Mouse (Mus musculus) ovary, postnatal 10 days (tissue): ENCODE results near the gene Wwtr1.

Experiments
- DNase-seq: peaks from one replicate; pipeline ENCODE4 v3.0.0; 2022; ENCODE audit warnings: low spot score

Wwtr1 gene

DNA sequence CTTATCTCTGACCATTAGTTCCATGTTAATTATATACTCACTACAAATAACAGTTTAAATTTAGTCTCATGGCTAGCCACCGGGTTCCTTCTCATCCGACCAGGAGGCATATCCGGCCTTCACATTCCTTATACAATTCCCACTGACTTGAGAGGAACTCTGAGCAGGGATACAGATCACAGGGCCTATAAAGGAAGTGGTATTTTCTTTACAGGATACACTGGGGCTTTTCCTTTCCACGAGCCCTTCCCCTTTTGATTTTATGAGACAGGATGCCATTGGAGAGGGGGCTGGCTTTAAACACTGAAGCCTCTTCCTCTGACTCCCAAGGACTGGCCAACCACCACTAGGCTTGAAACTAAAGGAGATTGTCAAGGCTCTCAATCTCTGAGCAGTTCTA lies 59.6 kb downstream of the Wwtr1 start:
- no peak for DNase-seq

GRCm38 (mm10) chr3:57515044-57515443 lies 60.7 kb downstream of the Wwtr1 start:
- no peak for DNase-seq

GRCm38 (mm10) chr3:57511816-57512586 lies 63.7 kb downstream of the Wwtr1 start:
- no peak for DNase-seq

- DNase-seq, result no peak
These were observed 65.6 kb downstream of the Wwtr1 start for GRCm38 (mm10) chr3:57509945-57510675.

GRCm38 (mm10) chr3:57505991-57506390 lies 69.7 kb downstream of the Wwtr1 start:
- no peak for DNase-seq

DNA sequence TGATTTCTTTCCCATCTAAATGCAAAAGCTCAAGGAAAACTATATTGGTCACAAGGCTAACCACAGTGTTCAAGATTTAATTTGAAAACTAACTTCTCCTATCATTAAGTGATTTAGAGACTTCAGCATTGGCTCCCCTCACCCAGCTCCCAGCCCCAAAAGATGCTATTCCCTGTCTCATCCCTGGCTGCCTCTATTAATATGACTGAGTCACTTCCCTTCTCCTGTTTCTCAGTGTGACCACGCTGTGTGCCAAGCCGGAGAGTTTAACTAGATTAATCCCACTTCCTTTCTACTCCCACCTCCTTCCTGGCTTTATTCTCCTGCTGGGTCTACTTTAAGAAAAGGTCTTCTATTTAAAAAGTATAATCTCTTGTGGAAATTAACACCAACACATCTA lies 71.0 kb downstream of the Wwtr1 start:
- DNase-seq, result no peak

GRCm38 (mm10) chr3:57501596-57502220 lies 74.0 kb downstream of the Wwtr1 start:
- no peak for DNase-seq

DNA sequence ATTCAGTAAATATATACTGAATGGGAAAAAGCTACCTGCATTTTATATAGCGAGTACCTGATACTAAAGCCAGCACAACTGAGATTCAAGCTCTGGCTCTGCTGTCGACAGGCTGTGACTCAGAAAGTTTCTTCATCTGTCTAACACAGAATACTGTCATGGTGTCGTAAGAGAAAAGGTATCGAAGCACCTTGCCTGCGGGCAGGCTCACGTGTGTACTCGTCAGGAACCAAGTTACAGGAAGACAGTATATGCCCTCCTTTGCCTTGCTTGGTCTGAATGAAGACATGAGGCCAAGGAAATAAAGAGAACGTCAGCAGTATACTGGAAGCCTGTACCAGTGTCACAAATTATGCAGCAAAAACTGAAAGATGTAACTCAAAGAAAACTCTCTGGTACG lies 74.9 kb downstream of the Wwtr1 start:
- DNase-seq, result no peak

DNA sequence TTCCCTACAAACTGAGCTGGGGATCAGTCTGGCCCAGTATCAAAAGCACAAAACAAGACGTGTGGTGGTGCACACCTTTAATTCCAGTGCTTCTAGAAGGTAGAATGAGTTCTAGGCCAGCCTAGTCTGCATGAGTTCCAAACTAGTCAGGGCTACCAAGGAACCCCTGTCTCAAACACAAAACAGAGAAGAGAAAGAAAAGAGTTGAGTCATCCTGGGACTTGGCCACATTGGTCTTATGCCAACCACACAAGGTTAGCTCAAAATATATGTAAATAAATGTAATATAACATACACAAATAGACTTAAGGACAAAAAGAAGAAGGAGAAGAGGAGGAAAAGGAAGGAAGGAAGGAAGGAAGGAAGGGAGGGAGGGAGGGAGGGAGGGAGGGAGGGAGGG lies 77.9 kb downstream of the Wwtr1 start:
- DNase-seq, result no peak

- DNase-seq, result no peak
These were observed 79.3 kb downstream of the Wwtr1 start for GRCm38 (mm10) chr3:57496428-57496827.

- DNase-seq, result no peak
These were observed 88.1 kb downstream of the Wwtr1 start for GRCm38 (mm10) chr3:57487455-57488153.

DNA sequence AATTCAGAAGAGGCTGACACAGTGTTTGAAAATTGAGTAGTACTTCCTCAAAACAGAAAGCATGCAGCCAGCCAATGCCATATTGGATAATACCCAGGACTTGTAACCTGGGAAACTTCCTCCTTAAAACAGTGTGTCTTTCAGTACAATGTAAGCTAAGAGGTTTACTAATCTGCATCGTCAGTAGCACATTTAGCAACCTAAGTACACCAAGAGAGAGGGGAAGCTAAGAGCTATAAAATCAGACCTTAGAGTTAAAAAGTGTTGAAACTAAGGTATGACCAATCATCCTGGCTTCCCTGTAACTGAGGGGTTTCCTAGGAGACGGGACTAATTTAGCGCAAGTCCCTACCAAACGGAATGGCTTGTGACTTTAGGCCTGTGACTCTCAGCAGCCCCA lies 89.6 kb downstream of the Wwtr1 start:
- no peak for DNase-seq

GRCm38 (mm10) chr3:57481981-57482380 lies 93.7 kb downstream of the Wwtr1 start:
- DNase-seq, result no peak

DNA sequence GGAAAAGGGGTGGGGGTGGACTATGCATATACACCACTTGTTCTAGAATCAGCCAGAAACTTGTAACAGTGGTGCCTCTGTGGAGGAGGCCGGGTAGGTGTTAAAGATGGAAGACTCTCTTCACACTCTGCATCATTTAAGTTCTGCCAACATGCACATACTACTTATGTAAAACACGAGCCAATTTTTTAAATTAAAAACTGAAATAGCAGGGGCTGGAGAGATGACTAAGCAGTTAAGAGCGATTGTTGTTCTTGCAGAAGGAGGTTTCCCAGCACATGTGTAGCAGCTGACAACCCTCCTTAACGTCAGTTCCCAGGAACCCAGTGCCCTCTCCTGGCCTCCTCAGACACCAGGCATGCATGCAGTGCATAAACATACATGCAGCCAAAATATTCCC lies 95.1 kb downstream of the Wwtr1 start:
- DNase-seq, result no peak

GRCm38 (mm10) chr3:57474421-57474820 lies 101.3 kb downstream of the Wwtr1 start:
- no peak for DNase-seq

DNA sequence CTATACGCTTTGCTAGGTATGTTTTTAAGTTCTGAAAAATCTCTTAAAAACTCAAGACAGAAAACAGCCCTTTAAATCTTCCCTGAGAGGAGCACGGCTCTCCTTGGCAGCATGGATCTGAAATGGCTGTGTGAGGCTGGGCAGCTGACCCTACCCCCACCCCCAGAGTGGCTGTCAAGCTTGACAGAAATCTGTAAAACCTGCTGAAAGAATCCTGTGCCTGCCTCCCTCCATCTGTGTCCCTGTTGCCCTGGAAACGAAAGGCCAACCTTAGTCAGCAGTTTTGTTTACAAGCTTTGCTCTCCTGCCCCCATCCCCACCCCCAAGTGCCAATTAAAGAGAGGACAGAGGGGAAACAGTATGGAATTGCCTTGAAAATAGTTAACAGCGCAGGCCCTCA lies 103.3 kb downstream of the Wwtr1 start:
- DNase-seq, result no peak

- DNase-seq, result no peak
These were observed 104.6 kb downstream of the Wwtr1 start for GRCm38 (mm10) chr3:57470981-57471601.

GRCm38 (mm10) chr3:57470326-57470725 lies 105.4 kb downstream of the Wwtr1 start:
- DNase-seq, result no peak

DNA sequence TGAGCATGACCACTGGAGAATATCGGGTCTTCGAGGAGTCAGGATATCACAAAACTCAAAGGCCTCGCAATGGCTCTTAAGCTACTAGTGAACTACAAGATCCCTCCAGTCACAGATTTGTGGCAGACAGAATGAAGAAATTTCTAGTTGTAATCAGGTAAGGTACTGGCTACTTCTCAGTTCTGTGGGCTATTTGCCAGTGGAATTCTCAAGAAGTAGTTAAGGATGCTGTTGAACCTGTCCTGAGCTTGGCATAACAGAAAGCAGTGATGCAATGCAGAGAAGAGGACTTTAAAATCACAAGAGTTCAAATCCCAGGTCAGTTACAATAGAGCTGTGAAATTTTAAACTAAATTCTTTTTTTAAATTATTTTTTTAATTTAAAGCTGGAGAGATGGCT lies 106.4 kb downstream of the Wwtr1 start:
- DNase-seq, result no peak

GRCm38 (mm10) chr3:57466289-57466688 lies 109.4 kb downstream of the Wwtr1 start:
- no peak for DNase-seq

DNA sequence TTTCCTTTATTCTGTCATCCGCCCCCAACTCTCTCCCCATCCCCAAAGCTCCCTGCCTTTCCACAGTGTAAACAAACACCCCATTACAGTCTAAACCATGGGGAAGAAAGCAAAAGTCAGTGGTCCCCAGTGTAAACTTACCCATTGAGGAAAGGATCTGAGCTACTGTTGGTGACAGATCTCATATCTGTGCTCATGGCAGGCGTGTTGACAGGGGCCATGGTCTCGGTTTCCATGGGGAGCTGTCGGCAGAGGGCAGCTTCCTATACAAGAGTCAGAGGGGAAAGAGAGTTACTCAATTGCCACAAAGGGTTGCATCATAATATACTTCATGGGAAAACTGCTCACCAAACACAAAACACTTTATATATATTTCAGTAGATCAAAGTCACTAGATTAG lies 112.4 kb downstream of the Wwtr1 start:
- DNase-seq, result no peak

- DNase-seq, result no peak
These were observed 117.1 kb downstream of the Wwtr1 start for GRCm38 (mm10) chr3:57458652-57459051.
